ENCODE assay signal across 18 mouse cellular contexts in genomic region chr14:122385758-122386157, GRCm38 (mm10).
"Had no signal": no experiment of that assay in that cellular context is flagged by ENCODE, and none has a peak within 500 bp of the region (broad histone marks: within the 10 kb centered on the region; RNA-seq: fewer than 3 reads in every experiment).

No protein-coding gene starts in this region.

- H3K9ac ChIP-seq: lung, embryonic 14.5 days; midbrain, embryonic 12.5 days; neural tube, embryonic 13.5 days; neural tube, embryonic 15.5 days had no signal

- H3K9me3 ChIP-seq: midbrain, embryonic 10.5 days; midbrain, embryonic 12.5 days; neural tube, embryonic 13.5 days; neural tube, embryonic 15.5 days had no signal

- DNase-seq: lung, embryonic 14.5 days; lung, postnatal 10 days; lung, postnatal 4 days; midbrain, embryonic 14.5 days; retina, postnatal 1 day; right cerebral cortex, adult 18-20 months; right cerebral cortex, postnatal 25 days; right cerebral cortex, postnatal 4 days; spleen, adult 18-20 months; thymus, adult 18-20 months; thymus, postnatal 14 days; thymus, postnatal 36 days had no signal

- H3K4me3 ChIP-seq: midbrain, embryonic 10.5 days; midbrain, embryonic 12.5 days; myocyte; neural tube, embryonic 13.5 days; neural tube, embryonic 15.5 days had no signal

- H3K36me3 ChIP-seq: midbrain, embryonic 10.5 days; midbrain, embryonic 12.5 days; neural tube, embryonic 13.5 days; neural tube, embryonic 15.5 days had no signal

- ATAC-seq: midbrain, embryonic 16.5 days had no signal

- H3K4me2 ChIP-seq: lung, embryonic 14.5 days; midbrain, embryonic 12.5 days; neural tube, embryonic 13.5 days; neural tube, embryonic 15.5 days had no signal

- H3K27ac ChIP-seq: midbrain, embryonic 10.5 days; midbrain, embryonic 12.5 days; neural tube, embryonic 15.5 days had no signal
